Mouse (Mus musculus) layer of hippocampus, adult 9-11 months (tissue): ENCODE results near the gene Gm20388.

Experiments used
- DNase-seq: peaks from one replicate; pipeline ENCODE4 v3.0.0; 2022

Gene Gm20388

DNA sequence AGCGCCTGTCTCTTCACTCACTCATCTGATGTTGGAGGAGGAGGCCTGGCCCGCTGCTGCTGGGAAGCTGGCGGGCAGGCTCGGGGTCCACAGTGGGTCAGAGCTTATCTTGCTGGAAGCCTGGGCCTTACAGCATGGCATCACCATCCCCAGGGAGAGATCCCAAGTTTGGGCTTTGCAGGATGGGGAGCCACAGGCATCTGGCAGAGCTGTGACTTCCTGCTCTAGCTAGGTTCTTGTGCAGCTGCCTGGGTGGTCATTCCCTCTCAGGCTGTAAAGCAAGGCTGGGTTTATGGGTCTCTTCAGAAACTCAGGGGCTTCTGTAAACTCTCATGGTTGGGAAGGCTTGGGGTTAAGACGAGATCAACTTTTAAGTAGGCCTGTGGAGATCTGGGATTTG is 2169.7 kb downstream of the Gm20388 start:
- DNase-seq: no peak

DNA sequence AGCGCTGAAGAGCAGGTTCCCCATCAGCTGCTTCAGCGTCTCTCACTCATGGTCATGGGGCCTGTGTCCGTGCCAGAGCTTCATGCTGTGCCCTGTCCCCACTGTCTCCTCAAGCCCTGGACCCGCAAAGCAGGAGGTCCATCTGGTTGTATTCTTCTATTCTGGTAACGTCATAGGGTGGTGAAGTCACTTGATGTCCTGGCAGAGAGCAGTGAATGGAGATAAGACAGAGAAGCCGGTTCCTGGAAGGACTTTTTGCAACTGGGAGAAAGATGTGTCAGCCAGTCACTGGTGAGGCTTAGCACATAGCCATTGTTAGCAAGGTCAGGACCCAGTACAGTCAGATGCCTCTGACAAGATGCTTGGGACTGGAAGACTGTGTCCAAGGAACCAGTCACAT is 2172.8 kb downstream of the Gm20388 start:
- DNase-seq: no peak

DNA sequence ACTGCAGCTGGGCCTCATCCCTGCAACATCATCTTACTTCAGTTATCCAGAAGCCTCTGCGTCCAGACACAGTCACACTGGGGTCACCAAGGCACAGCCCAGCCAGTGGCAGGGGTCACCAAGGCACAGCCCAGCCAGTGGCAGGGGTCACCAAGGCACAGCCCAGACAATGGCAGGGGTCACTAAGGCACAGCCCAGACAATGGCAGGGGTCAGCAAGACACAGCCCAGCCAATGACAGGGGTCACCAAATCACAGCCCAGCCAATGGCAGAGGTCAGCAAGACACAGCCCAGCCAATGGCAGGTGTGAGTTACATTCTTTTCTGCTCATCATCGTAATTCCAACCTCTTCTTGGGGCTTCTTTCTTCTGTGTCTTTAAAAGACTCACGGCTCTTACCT is 2173.5 kb downstream of the Gm20388 start:
- no peak for DNase-seq

DNA sequence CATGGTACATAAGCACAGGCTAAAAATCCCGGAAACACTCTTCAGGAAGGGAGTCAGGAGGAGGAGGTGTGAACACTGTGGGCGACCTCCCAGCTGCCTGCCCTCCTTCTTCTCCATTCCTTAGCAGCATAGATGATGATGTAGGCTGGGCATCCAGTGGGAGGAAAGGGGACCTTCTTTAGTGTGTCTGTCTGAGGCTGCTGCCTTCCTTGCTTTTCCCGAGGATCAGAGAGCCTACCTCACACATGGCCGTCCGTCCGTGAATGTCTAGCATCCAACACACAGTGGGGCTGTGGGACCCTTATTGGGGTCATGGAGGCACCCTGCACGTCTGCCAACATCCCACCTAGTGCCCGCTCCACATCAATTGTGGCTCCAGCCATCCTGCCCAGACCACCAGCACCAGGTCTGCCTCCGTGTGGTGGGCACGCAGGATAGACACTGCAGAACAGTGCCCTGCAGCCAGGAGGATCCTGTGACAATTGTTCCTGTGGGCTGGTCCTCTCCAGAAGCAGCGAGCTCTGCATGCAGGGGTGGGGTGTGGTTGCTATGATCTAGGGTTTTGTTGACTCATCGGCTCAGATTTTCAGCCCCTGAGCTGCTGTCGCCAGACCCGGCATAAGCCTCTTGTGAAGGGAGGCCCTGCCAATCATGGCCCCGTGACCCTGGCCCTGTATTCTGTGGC is 2174.2 kb downstream of the Gm20388 start:
- DNase-seq: peak; percentile 58

DNA sequence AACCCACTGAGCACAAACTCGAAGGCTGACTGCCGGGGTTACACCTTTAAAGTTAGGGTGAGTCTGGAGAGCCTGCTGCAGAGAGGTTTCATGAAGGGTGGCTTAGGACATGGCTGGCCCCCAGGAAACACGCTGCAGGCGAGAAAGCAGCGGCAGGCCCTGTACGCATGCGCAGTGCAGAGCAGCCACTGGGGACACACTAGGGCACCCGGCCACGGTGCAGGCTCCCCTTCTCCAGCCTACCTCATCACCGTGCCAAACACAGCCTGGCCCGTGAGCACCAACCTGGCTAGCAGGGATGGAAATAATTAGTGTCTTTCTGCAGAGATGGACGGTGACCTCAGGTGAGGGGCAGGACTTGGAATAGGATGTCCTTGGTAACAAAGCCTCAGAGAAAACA is 2175.4 kb downstream of the Gm20388 start:
- no peak for DNase-seq

DNA sequence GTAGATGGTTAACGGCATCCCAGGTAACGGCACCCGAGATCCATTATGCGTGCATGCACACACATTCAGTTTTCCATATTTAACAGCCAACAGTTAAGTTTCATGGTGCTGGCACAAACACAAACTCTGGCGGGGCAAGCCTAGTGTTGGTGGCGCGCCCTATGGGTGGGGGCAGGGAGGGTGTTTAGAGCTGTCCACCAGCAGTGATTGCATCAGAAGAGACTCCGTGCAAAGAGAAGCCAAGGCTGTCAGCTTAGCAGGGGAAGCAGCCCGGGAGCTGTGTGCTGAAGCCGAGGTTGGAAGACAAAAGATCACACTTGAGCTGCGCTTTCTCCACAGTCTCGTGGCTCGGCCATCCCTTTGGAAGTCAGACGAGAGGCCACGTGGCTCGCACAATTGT is 2178.0 kb downstream of the Gm20388 start:
- no peak for DNase-seq

DNA sequence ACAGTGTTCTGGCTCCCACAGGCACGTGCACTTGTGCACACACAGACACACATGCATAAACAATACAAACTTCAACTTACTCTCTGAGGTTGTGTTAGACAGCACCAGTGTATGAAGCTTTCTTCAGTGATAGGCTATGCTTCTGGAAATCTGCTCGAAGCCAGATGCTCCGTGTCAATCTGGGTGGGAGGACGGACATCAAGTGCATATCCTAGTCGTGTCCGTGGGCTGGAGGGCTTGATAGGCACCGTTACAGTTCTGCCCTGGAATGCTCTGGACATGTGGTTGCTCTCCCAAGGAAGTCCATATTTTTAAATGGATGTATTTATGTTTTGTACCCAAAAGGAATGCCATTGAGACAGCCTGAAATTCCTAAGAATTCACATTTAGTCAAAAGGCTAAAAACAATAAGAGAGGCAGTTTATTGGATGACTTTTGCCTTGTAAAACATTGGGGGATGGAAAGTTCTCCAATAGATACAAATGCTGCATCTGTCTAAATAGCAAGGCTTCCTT is 2178.6 kb downstream of the Gm20388 start:
- no peak for DNase-seq

DNA sequence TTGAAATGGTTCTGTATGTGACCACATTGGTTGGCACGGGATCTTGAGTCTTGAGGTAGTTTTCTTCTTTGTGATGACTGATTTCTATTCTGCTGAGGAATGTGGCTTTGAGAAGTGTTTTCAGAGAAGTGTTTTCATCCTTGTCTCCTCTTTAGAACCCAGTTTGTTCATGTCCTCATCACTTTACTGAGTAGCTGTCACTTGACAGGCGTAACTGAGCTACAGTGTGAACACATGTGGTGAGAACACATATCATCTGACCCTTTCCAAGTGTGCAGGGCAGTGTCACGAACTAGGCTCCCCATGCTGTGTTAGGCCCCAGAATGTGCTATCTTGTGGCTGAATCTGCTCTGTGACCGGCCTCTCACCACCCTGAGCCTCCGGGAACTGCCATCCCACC is 2181.8 kb downstream of the Gm20388 start:
- no peak for DNase-seq

DNA sequence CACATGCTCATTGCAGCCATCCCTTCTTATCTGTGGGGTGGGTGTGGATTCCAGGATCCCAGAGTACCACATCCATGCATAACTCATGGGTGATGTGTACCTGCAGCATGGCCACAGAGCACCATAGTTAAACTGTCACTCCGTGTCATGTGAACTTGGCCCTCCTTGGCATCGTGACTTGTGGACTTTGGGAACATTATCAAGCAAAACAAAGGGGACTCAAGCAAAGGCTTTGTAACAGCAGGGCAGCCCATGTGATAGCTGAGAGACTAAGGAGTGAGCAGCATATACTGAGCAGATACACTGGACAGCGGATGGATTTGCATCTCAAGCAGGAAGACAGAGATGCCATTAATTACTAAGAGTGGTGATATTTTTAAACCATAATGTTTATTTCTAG is 2188.1 kb downstream of the Gm20388 start:
- DNase-seq: no peak

DNA sequence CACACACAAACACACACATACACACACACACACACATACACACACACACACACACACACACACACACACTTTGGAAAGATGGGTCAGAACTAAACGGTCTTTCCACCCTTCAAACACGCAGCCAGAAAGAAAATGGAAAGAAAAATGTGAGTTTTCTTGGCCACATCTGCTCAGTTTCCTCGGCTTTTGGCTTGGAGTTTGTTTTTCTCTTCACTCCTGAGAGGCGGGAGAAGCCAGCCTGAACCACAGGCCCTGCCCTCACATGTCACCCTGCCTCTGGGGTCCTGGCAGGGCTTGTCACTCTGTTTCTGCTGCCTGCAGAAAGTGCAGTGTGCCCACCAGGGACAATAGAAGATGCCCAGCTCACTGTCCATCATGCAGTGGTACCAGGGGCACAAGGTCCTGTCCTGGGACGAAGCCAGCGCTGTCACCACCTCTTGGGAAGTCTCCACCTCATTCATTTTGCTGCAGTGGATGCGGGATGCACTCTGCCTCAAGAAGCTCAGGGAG is 2189.1 kb downstream of the Gm20388 start:
- DNase-seq: no peak

DNA sequence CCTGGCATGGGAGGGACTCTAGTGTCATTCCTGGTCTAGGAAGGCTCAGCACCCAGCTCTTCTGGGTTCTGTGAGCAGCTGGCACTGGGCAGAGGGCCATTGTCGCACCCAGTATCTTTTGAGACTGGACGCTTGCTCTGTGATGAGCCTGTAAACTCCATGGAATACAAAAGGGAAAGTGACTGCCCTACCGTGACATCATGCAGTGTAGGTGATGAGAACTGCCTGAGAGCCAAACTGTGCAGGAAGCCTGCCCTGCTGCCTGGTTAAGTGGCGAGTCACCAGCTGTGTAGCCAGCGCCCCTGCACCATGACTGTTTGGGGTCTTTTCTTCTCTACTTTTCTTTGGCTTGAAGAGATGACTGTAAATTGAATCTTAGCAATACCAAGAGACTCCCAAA is 2191.2 kb downstream of the Gm20388 start:
- no peak for DNase-seq

DNA sequence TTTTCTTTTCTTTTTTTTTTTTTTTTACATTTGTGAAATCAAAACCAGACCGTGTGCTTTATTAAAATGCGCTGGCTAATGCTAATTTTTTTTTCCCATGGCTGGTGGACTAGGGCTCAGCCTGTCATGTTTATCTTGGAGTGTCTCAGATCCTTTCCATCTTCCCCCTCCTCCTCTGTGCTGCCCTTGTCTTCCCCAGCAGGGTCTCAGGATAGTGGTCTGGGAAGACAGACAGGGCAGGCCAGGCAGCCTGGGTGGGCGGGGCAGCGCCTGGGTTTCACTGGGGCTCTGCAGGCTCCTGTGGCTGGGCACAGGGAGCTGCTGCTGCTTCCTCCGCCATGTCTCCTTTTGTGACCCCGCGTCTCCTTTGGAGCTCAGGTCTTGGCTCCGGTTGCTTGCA is 2191.6 kb downstream of the Gm20388 start:
- DNase-seq: no peak

DNA sequence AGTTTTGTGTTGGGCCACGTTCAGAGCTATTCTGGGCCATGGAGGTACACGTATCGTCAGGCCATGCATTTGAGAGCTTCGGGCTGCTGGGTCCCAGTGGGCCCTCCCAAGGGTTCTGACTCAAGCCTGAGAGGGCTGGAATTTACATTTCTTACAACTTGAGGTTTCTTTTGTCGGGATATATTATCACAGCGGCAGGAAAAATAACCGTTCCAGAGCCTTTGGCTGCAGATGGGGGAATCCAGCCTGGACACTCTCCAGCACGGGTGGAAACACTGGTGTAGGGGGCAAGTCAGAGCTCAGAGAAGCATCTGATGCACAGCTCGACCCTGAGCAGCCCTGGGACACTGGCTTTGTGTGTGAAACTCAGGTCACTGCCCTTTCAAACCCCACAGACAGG is 2192.6 kb downstream of the Gm20388 start:
- DNase-seq: no peak

DNA sequence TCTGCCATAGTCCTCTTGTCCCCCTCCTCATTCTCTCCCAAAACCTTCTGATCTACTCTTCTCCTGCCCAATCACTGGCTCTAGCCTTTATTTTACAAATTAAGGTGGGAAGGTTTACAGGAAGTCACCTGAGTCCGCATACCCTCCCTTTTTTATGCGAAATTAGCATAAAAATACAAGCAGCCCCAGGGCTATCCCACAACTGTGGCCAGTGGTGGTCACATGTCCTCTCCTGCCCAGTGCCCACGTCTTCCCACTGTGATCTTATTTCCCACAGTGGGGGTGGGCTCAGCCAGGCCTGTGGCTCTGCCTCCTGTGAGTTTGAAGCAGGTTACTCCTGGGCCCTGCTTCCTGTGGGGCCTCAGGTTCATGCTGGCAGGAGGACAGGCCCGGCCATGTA is 2194.0 kb downstream of the Gm20388 start:
- no peak for DNase-seq

DNA sequence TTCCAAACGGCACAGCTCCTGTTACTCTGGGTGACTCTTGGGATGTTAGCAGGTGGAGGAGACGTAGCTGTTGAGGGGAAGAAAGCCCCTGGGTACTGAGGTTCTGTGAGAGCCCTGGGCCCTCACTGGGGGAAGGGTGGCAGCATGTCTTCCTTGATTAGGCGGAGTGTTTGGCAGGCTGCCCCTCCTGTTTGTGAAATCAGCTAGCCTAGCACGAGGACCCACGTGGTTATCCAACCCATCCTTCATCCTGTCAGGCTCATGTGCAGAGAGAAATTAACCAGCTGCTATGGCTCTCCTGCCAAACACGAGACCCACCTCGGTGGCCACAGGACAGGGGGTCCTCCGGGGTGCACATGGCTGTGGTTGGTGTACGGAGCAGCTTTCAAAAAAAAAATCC is 2195.6 kb downstream of the Gm20388 start:
- DNase-seq: peak; percentile 72

DNA sequence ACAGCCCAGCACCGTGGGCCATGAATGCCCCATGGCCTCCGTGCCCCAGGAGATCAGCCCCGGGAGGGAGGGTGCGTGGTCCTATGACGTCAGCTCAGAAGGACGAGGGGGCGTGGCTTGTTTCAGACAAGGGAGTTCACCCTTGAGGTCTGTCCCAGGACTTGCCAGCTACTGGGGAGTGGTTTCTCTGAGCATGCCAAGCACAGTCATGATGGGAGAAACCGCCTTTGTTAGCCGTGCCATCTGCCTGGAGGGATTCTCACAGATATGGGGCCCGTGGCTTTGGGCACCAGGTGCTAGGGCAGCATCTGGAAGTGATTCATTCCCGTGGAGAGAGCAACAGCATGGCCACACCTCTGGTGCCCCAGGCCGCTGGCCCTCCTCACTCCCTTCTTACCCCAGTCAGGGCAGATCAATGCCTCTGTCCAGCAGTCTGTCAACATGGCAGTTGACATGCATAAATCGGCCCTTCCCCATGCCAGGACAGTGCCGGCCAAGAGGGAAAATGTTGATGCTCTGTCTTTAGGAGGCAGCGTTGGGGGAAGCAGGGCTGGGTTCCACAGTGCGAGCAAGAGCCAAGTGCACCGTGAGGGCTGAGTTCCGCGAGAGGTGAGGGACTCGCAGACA is 2199.7 kb downstream of the Gm20388 start:
- no peak for DNase-seq

DNA sequence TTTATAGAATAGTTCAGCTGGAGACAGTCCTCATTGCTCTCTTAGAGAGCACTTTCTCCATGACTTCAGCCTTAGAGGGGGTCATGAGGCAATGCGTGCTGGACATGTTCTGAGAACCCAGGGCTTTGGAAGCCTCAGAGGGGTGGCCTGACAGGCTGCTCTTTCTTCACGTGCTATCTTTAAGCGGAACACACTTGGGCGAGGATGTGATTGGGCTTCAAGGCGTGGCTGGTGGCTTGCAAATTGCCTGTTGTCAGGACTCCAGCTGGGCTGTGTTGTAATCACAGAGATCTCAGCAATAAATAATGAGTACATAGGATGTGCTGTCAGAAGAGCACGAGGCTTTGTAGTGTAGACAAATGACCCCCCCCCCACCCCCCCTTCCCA is 2200.2 kb downstream of the Gm20388 start:
- DNase-seq: no peak

DNA sequence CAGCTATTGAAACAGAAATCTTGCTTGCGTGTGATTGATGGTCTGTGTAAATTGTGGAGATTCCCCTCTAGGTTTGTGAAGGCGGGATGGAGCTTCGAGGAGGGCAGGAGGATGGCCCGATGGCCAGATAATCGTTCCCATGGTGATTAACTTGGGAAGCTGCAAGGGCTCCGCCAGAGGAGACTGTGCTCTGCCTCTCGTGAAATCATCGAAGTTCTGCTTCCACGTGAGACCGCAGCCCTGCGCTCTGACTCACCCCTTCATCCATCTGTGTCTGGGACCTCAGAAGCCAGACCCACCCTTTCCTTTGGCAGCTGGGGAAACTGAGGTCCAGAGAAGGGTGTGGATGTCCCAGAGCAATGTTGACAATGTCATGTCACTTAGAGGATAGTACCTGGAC is 2201.1 kb downstream of the Gm20388 start:
- no peak for DNase-seq

DNA sequence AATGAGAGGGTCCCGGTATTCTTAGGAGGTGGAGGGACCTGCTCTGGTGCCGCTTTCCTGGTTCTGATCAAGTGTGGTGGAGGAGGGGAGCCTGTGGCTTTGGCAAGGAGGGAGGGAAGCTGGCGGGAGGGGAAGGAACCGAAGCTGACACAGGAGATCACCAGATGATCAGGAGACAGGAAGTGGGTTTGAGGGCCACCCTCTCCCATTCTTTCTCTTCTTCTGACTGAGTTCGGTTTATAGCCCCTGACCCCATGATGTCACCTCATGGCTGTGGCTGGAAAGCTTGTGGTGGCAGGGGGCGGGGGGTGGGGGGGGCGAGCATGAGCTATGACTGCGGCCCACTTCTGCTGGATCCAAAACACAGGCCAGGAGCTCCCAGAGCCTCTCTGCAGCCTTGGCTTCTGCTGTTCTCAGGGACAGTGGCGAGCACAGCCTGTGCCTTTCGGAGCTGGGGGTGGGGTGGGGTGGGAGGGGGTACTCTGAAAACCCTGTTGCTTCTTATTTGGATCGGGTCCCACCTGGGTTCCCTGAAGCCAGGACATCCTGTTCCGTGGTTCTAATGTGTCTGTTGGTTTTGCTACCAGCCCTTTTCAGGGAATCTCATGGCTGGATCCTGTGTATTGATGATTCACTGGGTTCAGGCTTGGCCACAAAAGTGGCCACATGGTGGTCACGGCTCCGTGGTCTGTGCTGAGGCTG is 2201.8 kb downstream of the Gm20388 start:
- DNase-seq: peak; percentile 74

DNA sequence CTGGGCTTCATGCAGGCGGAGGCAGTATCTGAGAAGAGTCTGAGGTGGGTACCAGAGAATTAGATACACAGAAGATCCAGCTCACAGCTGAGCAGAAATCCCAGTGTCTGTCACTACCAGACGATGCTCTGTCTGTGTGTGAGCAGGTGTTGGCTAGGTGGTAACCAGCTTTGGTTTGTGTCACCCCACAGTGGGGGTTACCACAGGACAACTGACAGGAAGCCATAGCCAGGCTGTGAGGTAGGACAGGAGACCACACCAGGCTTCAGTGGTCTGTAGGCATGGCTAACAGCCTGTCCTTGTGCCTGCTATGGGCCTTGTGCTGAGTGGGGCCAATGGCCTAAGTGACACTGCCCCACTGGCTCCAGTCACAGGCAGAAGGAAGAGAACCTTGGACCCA is 2204.2 kb downstream of the Gm20388 start:
- no peak for DNase-seq

DNA sequence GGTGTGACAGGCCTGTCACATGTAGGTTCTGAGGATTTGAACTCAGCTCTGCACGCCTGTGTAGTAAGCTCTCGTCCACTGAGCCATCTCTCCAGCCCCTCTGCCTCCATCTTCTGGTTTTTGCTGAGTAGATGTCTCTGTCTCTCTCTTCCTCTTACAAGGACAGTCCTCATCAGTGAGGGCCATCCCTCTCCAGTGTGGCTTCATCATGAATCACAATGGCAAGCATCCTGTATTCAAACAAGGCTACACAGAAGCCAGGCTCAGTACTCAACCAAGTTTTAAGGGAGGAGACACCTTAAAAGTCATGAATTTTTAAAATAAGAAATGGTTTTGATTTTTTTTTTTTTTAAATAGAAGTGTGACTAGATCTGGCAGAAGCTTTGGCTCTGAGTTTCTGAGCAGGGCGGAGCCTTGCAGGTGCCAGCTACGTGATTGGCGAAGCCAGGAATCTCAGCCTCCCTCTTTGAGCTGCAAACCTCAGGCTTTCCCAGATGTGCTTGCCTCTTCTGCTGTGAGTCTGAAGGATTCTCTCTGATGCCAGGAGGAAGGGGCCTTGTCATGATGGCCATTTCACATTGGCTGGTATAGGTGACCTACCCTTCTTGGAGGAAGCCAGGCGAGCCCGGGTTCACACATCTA is 2206.2 kb downstream of the Gm20388 start:
- no peak for DNase-seq

DNA sequence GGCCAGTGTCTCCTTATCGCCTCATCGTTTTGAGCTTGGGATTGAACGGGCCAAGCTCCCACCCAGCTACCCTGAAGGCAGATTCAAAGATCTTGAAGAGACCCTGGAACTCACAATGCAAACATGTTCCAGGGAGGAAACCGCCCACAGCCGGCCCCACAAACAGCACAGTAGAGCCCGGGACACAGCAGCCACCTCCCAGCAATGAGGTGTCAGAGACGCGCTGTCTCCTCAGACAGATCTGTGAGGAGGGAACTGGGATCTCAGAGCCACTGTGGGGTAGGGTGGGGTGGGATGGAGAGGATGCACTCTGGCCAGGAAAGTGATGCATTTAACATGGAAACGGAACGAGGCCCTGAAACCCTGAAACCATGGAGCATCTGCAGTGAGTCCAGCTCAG is 2207.5 kb downstream of the Gm20388 start:
- no peak for DNase-seq

DNA sequence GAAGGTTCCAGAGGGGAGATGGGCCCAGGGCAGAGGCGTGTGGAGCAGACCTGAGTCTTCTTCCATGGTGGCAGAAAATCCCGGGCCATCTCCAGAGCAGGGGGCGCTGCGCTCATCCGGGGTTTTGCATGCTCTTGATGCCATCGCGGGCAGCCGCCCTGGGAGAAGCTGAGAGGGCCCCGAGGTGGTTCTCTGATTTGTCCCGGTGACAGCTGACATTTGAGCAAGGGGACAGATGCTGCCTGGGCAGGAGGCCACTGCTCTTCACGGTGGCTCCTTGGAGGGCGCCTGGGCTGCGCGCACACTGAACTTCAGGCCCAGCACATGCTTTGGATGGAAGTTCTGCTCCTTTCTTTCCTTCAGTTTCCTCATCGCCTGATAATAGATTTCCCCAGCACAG is 2207.9 kb downstream of the Gm20388 start:
- no peak for DNase-seq

DNA sequence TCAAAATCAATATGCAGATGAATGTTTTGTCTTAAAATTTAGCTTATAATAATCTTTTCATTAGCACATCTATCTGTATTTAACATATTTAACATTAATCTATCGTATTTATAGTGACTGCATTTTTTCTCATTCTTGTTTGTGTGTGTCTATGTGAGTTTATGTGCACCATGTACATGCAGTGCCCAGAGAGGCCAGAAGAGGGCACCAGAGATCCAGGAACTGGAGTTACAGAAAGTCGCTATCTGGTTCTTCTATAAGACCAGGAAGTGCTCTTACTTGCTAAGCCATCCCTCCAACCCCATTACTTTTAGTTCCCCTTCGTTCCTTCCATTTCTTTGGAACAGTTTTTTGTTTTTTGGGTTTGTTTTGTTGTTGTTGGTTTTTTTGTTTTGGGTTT is 2213.7 kb downstream of the Gm20388 start:
- no peak for DNase-seq
